Mouse (Mus musculus): ENCODE data around the gene Pgm5. TPM values are rescaled to one million over a fixed set of nuclear protein-coding genes. Genes with fewer than 3 reads are reported as not detected.

The Pgm5 gene
- polyA plus RNA-seq, 2 experiments = 0.08 to 0.28 TPM

DNA sequence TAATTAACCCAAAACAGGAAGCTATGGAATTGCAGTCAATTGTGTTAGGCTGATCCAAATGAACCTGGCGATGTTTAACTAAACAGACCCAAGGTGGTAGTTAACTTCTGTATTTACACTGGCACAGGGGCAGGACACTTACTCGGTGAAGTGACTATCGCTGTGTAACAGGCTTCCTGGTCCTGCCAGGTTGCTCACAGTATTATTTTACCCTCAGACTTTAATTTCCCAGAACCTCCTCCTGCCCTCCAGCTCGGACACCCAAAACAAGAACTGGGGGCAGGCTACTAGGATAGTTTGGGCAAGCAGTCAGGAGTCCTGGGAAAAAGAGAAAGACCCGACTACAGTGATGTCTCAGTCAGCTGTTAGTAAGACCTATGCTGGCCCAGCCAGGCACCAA lies 68.8 kb downstream of the Pgm5 start:
- WGBS (ENCODE audit: insufficient replicate concordance) = 64% methylated on average over 5 of the region's 5 CpGs
- no peak overlapping the region for H3K4me3 ChIP-seq (ENCODE audit: insufficient read depth in 1 of 2, low read depth in 2 of 2, low read length in 2 of 2)
- H3K9me3 ChIP-seq (ENCODE audit: control insufficient read depth, low read length) = no peaks in the 10 kb centered on the region
- no peaks in the 10 kb centered on the region for H3K27me3 ChIP-seq (ENCODE audit: control insufficient read depth, insufficient read depth, low read length)
- H3K36me3 ChIP-seq (replicated peaks; ENCODE audit: control insufficient read depth, insufficient read depth, low read depth) = no peaks in the 10 kb centered on the region
- peak overlapping the region; percentile 62 for H3K9ac ChIP-seq (replicated peaks)
- ATAC-seq (ENCODE audit: insufficient read depth) (no peak), DNase-seq (ENCODE audit: low read depth in 3 of 3, low spot score in 3 of 3) (no peak)
- TF ChIP-seq CTCF (IDR thresholded peaks at IDR 0.05; ENCODE audit: low read depth) (no peak), EP300 (IDR thresholded peaks at IDR 0.05; ENCODE audit: low read depth) (no peak)
- H3K4me1 ChIP-seq (replicated peaks; ENCODE audit: control insufficient read depth in 2 of 2, insufficient read depth in 2 of 2, low read length in 1 of 2) = peaks cover 40 to 41% of the 10 kb centered on the region in 2 experiments
- peak overlapping the region; percentile 95 for H3K27ac ChIP-seq
- H3K4me2 ChIP-seq (ENCODE audit: low read depth) = peak overlapping the region; percentile 55

GRCm38 (mm10) chr19:24785898-24786297 lies 75.8 kb downstream of the Pgm5 start:
- ATAC-seq (ENCODE audit: insufficient read depth) = peak; percentile 18; the same call in 1 of the 2 replicates
- no peak overlapping the region for H3K4me3 ChIP-seq (ENCODE audit: insufficient read depth in 1 of 2, low read depth in 2 of 2, low read length in 2 of 2)
- no peaks in the 10 kb centered on the region for H3K36me3 ChIP-seq (replicated peaks; ENCODE audit: control insufficient read depth, insufficient read depth, low read depth)
- no peak overlapping the region for H3K9ac ChIP-seq (replicated peaks)
- 55% methylated on average over 8 of the region's 8 CpGs for WGBS (ENCODE audit: insufficient replicate concordance)
- H3K9me3 ChIP-seq (ENCODE audit: control insufficient read depth, low read length) = no peaks in the 10 kb centered on the region
- H3K27me3 ChIP-seq (ENCODE audit: control insufficient read depth, insufficient read depth, low read length) = no peaks in the 10 kb centered on the region
- H3K4me2 ChIP-seq (ENCODE audit: low read depth) = no peak overlapping the region
- DNase-seq (ENCODE audit: low read depth in 3 of 3, low spot score in 3 of 3) = no peak
- TF ChIP-seq EP300 (IDR thresholded peaks at IDR 0.05; ENCODE audit: low read depth) = no peak
- TF ChIP-seq CTCF (IDR thresholded peaks at IDR 0.05; ENCODE audit: low read depth) = no peak
- peaks cover 4 to 5% of the 10 kb centered on the region in 2 experiments; a peak in 3 of 4 replicates for H3K4me1 ChIP-seq (replicated peaks; ENCODE audit: control insufficient read depth in 2 of 2, insufficient read depth in 2 of 2, low read length in 1 of 2)
- no peak overlapping the region for H3K27ac ChIP-seq

- Histone ChIP-seq H3K9me3 (ENCODE audit: control insufficient read depth, low read length) (no peaks in the 10 kb centered on the region), H3K27ac (no peak overlapping the region), H3K36me3 (replicated peaks; ENCODE audit: control insufficient read depth, insufficient read depth, low read depth) (no peaks in the 10 kb centered on the region), H3K4me2 (ENCODE audit: low read depth) (no peak overlapping the region), H3K9ac (replicated peaks) (no peak overlapping the region), H3K4me3 (ENCODE audit: insufficient read depth in 1 of 2, low read depth in 2 of 2, low read length in 2 of 2) (no peak overlapping the region), H3K27me3 (ENCODE audit: control insufficient read depth, insufficient read depth, low read length) (no peaks in the 10 kb centered on the region), H3K4me1 (replicated peaks; ENCODE audit: control insufficient read depth in 2 of 2, insufficient read depth in 2 of 2, low read length in 1 of 2) (peaks cover 4 to 5% of the 10 kb centered on the region in 2 experiments; a peak in 3 of 4 replicates)
- WGBS (ENCODE audit: insufficient replicate concordance) = 67% methylated on average over 15 of the region's 15 CpGs
- TF ChIP-seq EP300 (IDR thresholded peaks at IDR 0.05; ENCODE audit: low read depth) = no peak
- TF ChIP-seq CTCF (IDR thresholded peaks at IDR 0.05; ENCODE audit: low read depth) = no peak
- ATAC-seq (ENCODE audit: insufficient read depth) (no peak), DNase-seq (ENCODE audit: low read depth in 3 of 3, low spot score in 3 of 3) (no peak)
Observed at GRCm38 (mm10) chr19:24785056-24785675, 76.5 kb downstream of the Pgm5 start.

DNA sequence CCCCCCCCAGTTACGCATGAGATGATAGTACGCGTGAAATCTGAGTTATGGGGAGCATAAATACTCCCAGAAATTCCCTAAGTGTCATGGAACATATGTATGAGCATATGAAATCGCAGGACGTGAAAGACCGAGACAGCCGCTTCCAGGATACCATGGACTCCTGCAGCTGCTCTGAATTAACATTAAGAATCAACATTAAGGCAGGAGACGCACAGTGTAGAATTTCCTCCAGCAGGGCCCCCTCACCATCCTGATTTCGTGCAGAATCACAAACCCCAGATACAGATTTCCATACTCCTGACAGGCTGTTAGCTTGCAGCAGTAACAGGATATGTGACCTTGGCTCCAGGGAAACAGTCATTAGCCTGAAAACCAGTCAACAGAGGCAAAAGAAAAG lies 77.9 kb downstream of the Pgm5 start:
- Histone ChIP-seq H3K9me3 (ENCODE audit: control insufficient read depth, low read length) (no peaks in the 10 kb centered on the region), H3K27me3 (ENCODE audit: control insufficient read depth, insufficient read depth, low read length) (no peaks in the 10 kb centered on the region), H3K4me2 (ENCODE audit: low read depth) (no peak overlapping the region), H3K4me3 (ENCODE audit: insufficient read depth in 1 of 2, low read depth in 2 of 2, low read length in 2 of 2) (no peak overlapping the region), H3K36me3 (replicated peaks; ENCODE audit: control insufficient read depth, insufficient read depth, low read depth) (no peaks in the 10 kb centered on the region), H3K9ac (replicated peaks) (no peak overlapping the region), H3K4me1 (replicated peaks; ENCODE audit: control insufficient read depth in 2 of 2, insufficient read depth in 2 of 2, low read length in 1 of 2) (peaks cover 4 to 5% of the 10 kb centered on the region in 2 experiments; a peak in 3 of 4 replicates), H3K27ac (no peak overlapping the region)
- WGBS (ENCODE audit: insufficient replicate concordance) = 69% methylated on average over 9 of the region's 9 CpGs
- ATAC-seq (ENCODE audit: insufficient read depth) = no peak
- DNase-seq (ENCODE audit: low read depth in 3 of 3, low spot score in 3 of 3) = no peak
- TF ChIP-seq CTCF (IDR thresholded peaks at IDR 0.05; ENCODE audit: low read depth) (no peak), EP300 (IDR thresholded peaks at IDR 0.05; ENCODE audit: low read depth) (no peak)

GRCm38 (mm10) chr19:24779996-24780395 lies 81.7 kb downstream of the Pgm5 start:
- no peaks in the 10 kb centered on the region for H3K36me3 ChIP-seq (replicated peaks; ENCODE audit: control insufficient read depth, insufficient read depth, low read depth)
- no peaks in the 10 kb centered on the region for H3K4me1 ChIP-seq (replicated peaks; ENCODE audit: control insufficient read depth in 2 of 2, insufficient read depth in 2 of 2, low read length in 1 of 2)
- ATAC-seq (ENCODE audit: insufficient read depth) (no peak), DNase-seq (ENCODE audit: low read depth in 3 of 3, low spot score in 3 of 3) (no peak)
- no peak overlapping the region for H3K4me3 ChIP-seq (ENCODE audit: insufficient read depth in 1 of 2, low read depth in 2 of 2, low read length in 2 of 2)
- H3K4me2 ChIP-seq (ENCODE audit: low read depth) = no peak overlapping the region
- H3K27ac ChIP-seq = no peak overlapping the region
- H3K9ac ChIP-seq (replicated peaks) = no peak overlapping the region
- no peaks in the 10 kb centered on the region for H3K27me3 ChIP-seq (ENCODE audit: control insufficient read depth, insufficient read depth, low read length)
- TF ChIP-seq EP300 (IDR thresholded peaks at IDR 0.05; ENCODE audit: low read depth) = no peak
- no peak for TF ChIP-seq CTCF (IDR thresholded peaks at IDR 0.05; ENCODE audit: low read depth)
- no peaks in the 10 kb centered on the region for H3K9me3 ChIP-seq (ENCODE audit: control insufficient read depth, low read length)
- WGBS (ENCODE audit: insufficient replicate concordance) = 56% methylated on average over 6 of the region's 6 CpGs
